Mouse (Mus musculus): Measurements from ENCODE around the gene Pusl1. TPM values are rescaled to one million over a fixed set of nuclear protein-coding genes. Genes with fewer than 3 reads are reported as not detected.

Gene Pusl1
- 18.1 and 39.2 TPM in 2 replicates for total RNA-seq (2017)

GRCm38 (mm10) chr4:155891551-155892001, at the start of gene Pusl1, which contains the start of gene Acap3:
TSS of gene Pusl1 (minus strand) at chr4:155891781.
TSS of gene Acap3 (plus strand) at chr4:155891822.
- peak; percentile 67 for ATAC-seq (replicated peaks; ENCODE audit: low read depth, poor library complexity, severe bottlenecking)

DNA sequence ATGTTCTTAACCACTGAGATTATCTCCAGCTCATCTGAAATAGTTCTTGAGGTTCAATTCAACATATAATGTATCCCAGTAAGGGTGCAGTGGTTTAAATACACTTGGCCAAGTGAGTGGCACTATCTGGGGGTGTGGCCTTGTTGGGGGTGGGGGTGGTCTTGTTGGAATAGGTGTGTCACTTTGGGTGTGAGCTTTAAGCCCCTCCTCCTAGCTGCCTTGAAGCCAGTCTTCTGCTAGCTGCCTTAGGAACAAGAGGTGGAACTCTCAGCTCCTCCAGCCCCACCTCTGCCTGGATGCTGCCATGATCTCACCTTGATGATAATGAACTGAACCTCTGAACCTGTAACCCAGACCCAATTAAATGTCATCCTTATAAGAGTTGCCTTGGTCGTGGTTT, 40.5 kb upstream of the Pusl1 start:
- no peak for ATAC-seq (replicated peaks; ENCODE audit: low read depth, poor library complexity, severe bottlenecking)

- no peak for ATAC-seq (replicated peaks; ENCODE audit: low read depth, poor library complexity, severe bottlenecking)
These were observed 17.2 kb upstream of the Pusl1 start for GRCm38 (mm10) chr4:155908751-155909150.

DNA sequence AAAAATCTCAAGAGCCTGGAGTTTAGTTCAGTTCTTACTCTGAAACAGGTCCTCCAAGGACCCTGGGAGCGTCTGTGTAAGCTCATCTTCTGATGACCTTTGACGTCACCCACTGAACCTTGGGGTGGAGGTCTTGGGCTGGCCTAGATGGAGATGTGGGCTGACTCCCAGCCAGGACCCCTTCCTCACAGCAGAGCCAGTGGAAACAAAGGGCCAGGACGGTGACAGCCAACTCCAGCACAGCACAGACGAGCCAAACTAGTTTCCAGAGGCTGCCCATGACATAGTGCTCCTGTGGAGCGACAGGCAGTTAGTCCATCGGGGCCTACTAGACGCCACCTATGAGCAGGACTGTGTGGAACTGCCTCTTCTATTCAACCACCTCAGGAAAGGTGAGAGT, 16.7 kb upstream of the Pusl1 start:
- no peak for ATAC-seq (replicated peaks; ENCODE audit: low read depth, poor library complexity, severe bottlenecking)

DNA sequence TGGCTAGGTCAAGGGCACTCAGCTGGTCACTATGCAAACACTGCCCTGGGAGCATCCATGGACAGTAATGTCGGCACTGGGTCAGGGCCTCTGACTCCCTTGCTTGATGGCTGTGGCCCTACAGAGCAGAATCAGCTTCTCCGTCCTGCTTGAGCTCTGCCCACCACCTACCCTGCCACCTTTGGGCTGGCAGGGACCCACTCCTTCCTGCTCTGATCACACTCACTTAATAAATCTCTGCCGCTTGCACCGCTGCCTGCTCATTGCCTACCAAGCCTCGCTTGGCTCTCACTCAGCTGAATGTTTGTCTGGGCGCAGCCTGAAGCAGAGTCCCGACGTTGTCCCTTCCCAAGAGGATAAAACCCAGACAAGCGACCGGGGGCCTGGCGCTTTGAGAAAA, 15.4 kb upstream of the Pusl1 start:
- no peak for ATAC-seq (replicated peaks; ENCODE audit: low read depth, poor library complexity, severe bottlenecking)

DNA sequence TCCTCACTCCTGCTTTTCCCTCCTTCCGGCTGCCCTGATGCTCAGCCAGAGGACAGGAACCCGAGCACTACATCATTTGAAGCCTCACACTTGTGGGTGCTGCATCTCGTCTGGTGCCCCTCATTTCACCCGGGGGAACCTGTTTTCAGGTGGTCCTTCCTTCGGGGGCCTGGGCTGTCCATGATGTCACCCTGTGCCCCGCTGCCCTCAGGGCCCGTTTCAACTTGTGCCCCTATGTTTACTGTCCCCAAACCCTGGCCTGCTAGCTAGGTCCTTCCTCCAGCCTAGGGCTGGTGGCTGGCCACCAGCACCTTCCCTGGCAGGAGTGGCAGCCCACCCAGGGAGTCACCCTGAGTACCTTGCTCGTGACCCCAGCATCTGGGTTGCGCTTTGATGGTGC, 14.5 kb upstream of the Pusl1 start:
- ATAC-seq (replicated peaks; ENCODE audit: low read depth, poor library complexity, severe bottlenecking), result no peak

DNA sequence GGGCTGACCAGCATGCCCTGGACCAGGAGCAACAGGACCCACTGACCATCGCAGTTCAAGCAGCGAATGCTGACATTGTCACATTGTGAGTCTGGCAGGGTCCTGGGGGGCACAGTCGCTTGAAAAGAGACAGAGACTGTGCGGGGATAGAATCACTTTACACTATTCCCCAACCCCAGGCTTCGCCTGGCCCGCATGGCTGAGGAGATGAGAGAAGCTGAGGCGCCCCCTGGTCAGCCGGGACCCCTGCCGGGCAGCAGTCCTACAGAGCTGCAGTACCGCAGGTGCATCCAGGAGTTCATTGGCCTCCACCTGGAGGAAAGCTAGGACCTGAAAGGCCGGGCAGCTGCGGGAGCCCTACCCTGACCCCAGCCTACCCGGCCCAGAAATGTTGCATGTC, 14.1 kb upstream of the Pusl1 start:
- ATAC-seq (replicated peaks; ENCODE audit: low read depth, poor library complexity, severe bottlenecking), result no peak

GRCm38 (mm10) chr4:155904318-155905102, 12.9 kb upstream of the Pusl1 start:
- no peak for ATAC-seq (replicated peaks; ENCODE audit: low read depth, poor library complexity, severe bottlenecking)

DNA sequence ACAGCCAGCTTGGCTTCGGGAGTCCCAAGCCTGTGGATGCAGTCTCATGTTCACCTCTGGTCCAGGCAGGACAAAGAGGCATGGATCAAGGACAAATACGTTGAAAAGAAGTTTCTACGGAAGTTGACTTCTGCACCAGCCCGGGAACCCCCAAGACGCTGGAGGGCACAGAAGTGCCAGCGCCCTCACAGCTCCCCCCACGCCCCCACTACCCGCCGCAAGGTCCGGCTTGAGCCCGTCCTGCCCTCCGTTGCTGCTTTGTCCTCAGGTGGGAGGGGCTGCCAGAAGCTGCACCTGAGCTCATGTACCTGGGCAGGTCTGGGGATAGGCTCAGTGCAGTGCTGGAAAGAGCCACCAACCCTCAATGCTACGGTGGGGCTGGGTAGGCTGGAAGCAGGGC, 11.7 kb upstream of the Pusl1 start:
- no peak for ATAC-seq (replicated peaks; ENCODE audit: low read depth, poor library complexity, severe bottlenecking)

DNA sequence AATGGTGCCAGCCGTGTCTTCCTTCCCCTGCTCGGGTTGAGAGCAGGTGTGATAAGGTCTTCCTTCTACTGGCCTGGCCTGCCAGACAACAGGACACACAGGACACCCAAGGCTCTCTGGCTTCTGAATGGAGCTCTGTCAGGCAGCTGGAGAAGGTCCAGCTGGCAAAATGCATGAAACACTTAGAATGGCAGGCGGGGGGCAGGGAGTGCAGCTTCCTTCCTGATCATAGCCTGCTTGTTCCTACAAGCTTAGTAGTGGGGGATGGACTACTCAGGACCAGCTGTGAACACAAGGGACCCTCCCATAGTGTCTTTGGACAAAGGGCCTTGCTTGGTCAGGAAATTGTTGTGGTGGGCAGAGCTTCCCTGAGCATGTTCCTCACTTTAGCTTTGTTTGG, 9.6 kb upstream of the Pusl1 start:
- ATAC-seq (replicated peaks; ENCODE audit: low read depth, poor library complexity, severe bottlenecking), result no peak; the same call in 1 of the 2 replicates

DNA sequence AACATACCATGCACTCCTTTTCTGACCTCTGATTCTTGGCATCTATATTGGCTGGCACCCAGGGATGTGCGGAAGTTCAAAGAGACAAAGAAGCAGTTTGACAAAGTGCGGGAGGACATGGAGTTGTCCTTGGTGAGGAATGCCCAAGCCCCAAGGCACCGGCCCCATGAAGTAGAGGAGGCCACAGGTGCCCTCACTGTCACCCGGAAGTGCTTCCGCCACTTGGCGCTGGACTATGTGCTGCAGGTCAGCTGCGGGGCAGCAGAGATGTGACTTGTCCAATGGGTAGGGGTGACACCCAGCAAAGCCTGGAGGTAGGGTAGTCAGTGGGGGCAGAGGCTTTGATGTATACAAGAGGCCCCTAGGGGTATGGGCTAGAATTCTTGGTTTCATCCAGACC, 7.8 kb upstream of the Pusl1 start:
- no peak for ATAC-seq (replicated peaks; ENCODE audit: low read depth, poor library complexity, severe bottlenecking)

- ATAC-seq (replicated peaks; ENCODE audit: low read depth, poor library complexity, severe bottlenecking), result no peak
These were observed 6.7 kb upstream of the Pusl1 start for GRCm38 (mm10) chr4:155898318-155898717.

DNA sequence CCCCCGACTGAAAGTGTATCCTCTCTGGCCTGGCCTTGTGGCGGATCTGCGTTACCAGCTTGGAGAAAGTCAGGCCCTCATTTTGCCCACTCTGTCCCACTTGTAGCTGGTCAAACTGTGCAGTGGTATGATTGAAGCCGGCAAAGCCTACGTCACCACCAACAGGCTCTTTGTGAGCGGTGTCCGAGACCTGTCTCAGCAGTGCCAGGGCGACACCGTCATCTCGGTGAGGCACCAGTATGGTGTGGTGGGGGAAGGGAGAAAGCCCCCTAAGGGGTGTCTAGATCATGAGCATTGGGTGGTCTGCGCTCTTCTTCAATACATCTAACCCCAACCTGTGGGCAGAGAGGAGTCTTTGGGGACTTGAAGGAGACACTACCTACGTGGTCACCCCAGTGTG, 4.9 kb upstream of the Pusl1 start:
- no peak for ATAC-seq (replicated peaks; ENCODE audit: low read depth, poor library complexity, severe bottlenecking)

DNA sequence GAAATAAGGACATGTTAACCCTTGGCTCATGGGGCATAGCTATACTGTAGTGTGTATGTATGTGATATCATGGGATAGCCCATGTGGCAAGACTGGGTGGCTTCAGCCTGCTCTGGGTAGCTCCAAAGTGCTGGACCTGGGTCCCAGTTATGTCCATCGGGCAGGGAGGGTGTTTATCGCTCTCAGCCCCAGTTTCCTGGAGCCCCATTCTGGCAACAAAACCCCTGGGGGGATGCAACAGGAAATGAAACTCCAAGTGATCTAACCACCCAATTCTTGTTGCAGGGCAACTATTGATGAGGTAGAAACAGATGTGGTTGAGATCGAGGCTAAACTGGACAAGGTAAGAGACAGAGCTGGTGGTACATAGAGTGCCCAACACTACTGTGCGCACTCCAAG, 4.2 kb upstream of the Pusl1 start:
- no peak for ATAC-seq (replicated peaks; ENCODE audit: low read depth, poor library complexity, severe bottlenecking)

GRCm38 (mm10) chr4:155895216-155895615, 3.6 kb upstream of the Pusl1 start:
- ATAC-seq (replicated peaks; ENCODE audit: low read depth, poor library complexity, severe bottlenecking), result no peak

DNA sequence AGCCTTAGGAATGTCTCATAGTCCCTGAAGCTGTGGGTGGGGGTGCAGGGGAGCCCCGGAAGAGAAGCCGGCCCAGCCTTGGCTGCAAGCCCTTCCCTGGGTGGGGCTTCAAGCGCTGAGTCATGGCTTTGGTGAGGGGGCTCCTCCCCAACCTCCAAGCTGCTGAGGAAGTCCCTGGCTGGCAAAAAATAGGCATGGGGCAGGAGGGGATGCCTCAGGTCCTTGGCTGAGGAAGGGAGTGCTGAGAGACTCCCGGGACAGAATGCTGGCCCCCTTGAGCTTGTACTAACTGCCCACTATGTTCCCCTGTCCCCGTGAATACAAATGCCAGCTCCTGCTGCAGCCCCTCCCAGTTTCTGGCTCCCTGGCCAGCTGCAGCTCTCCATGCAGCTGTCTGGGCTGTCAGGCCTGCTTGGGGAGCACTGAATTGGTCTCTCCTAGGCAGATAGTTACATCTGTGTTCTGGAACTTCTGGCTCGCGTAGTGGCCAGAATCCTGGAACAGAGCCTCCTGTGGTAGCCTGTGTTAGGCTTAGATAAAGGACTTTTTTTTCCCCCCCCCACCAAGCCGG, 2.8 kb upstream of the Pusl1 start:
- peak; percentile 39 for ATAC-seq (replicated peaks; ENCODE audit: low read depth, poor library complexity, severe bottlenecking)

- no peak for ATAC-seq (replicated peaks; ENCODE audit: low read depth, poor library complexity, severe bottlenecking)
These were observed 1.7 kb upstream of the Pusl1 start for GRCm38 (mm10) chr4:155893212-155893690.

- peak; percentile 13; the same call in 1 of the 2 replicates for ATAC-seq (replicated peaks; ENCODE audit: low read depth, poor library complexity, severe bottlenecking)
These were observed 1.0 kb upstream of the Pusl1 start for GRCm38 (mm10) chr4:155892438-155893211.

- peak; percentile 44 for ATAC-seq (replicated peaks; ENCODE audit: low read depth, poor library complexity, severe bottlenecking)
These were observed 436 bp upstream of the Pusl1 start for GRCm38 (mm10) chr4:155892017-155892416.

GRCm38 (mm10) chr4:155891011-155891471, 540 bp downstream of the Pusl1 start:
- peak; percentile 16 for ATAC-seq (replicated peaks; ENCODE audit: low read depth, poor library complexity, severe bottlenecking)

DNA sequence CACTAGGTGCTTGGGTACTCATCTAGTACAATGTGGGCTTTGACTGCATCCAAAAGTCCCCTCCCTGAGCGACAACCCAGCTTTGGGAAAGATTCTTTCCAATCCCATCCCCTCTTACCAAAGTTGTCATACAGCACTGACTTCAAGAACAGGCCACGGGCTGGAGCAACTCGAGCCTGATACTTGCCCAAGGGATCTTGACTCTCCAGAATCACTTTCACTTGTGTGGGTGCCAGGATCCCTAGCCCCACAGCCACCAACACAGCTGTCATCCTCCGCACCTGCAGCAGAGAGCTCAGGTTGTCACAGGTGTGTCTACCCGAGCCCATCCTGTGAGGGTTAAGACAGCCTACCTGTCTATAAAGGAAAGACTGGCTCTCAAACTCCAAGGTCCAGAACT, 2.3 kb downstream of the Pusl1 start:
- no peak for ATAC-seq (replicated peaks; ENCODE audit: low read depth, poor library complexity, severe bottlenecking)

All from common myeloid progenitor, adult 5-6 weeks (primary cell).